Mouse (Mus musculus) heart, adult 2 months (tissue): ENCODE data around the gene Fos.

Source experiments
- CTCF ChIP-seq: fragments of 200-600 bp; IDR thresholded peaks from 2 replicates; pipeline ENCODE4 v1.8.1; 2022; ENCODE audit warnings: antibody characterized with exemption, mild to moderate bottlenecking, moderate library complexity
- EP300 ChIP-seq: fragments of 200-500 bp; IDR thresholded peaks from 2 replicates; pipeline ENCODE4 v1.6.1; 2011; ENCODE audit warnings: low read depth, low read length, control low read depth; ENCODE audit not compliant: insufficient read depth

GRCm38 (mm10) chr12:85499001-85499400 is 25.3 kb downstream of the Fos start:
- no peak for TF ChIP-seq EP300
- no peak for TF ChIP-seq CTCF
